Mouse (Mus musculus) c-Kit-positive CD71-negative TER-119-negative erythroid progenitor cells, embryonic 14.5 days (primary cell): ENCODE data around the gene Rnf2.
"Not testable (repeated sequence)": the region's sequence is repeated elsewhere in the genome, so short reads cannot be mapped to it uniquely, and the experiment has no call there.

Source experiments
- DNase-seq: peaks from one replicate; pipeline ENCODE4 v3.0.0-alpha.2; 2013; ENCODE audit warnings: low read depth

Gene Rnf2

DNA sequence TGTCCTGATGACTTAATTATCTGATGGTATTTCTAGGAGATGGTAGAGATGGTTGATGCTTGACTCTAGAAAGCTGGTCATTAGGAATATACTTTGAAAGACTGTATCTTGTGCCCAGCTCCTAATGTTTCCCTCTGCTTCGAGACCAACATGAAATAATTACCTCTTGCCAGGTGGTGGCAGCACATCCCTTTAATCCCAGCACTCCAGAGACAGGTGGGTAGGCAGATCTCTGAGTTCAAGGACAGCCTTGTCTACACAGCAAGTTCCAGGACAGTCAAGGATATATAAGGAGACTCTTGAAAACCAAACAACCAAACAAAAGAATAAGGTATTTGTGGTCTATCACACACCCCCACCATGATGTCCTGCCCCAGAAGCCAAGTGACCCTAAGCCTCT lies 17.2 kb downstream of the Rnf2 start:
- no peak for DNase-seq

DNA sequence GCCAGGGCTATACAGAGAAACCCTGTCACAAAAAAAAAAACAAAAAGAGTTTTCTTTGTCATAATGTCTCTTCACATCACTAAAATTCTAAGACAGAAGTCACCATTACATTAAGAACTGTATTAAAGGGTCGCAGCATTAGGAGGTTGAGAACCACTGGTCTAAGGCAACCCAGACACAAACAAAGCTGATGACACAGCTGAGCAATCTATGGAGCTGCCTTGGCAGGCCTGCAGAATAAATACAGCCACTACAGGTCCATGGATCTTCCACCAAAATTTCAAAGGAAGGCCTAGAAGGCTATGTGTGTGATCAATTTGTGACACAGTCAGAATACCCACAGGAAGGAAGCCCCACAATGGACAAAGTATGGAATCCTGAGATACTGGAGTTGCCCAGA lies 18.3 kb downstream of the Rnf2 start:
- no peak for DNase-seq

- not testable (repeated sequence) for DNase-seq
Measured at GRCm38 (mm10) chr1:151472386-151472785, 28.4 kb downstream of the Rnf2 start.

- no peak for DNase-seq
Measured at GRCm38 (mm10) chr1:151471429-151471828, 29.3 kb downstream of the Rnf2 start.

GRCm38 (mm10) chr1:151466571-151466970 lies 34.2 kb downstream of the Rnf2 start:
- DNase-seq, result no peak

GRCm38 (mm10) chr1:151464914-151465313 lies 35.8 kb downstream of the Rnf2 start:
- no peak for DNase-seq

DNA sequence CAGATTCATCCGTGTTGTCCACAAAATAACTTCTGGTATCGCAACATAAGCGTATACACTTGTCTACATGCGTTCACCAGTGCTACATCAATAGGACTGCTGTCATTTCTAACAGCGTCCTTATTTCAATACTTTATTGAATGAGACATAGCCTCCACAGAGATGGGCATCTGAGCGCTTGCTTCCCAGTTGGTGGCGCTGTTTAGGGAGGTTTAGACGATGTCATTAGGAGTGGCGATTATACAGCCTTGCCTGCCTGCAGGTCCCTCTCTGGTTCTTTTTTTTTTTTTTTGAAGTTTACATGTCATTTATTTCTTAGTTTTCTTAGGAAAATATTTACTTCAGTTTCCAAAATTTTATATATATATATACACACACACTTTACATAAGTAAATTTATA lies 39.5 kb downstream of the Rnf2 start:
- DNase-seq, result no peak

GRCm38 (mm10) chr1:151457087-151457486 lies 43.7 kb downstream of the Rnf2 start:
- peak; percentile 17 for DNase-seq

DNA sequence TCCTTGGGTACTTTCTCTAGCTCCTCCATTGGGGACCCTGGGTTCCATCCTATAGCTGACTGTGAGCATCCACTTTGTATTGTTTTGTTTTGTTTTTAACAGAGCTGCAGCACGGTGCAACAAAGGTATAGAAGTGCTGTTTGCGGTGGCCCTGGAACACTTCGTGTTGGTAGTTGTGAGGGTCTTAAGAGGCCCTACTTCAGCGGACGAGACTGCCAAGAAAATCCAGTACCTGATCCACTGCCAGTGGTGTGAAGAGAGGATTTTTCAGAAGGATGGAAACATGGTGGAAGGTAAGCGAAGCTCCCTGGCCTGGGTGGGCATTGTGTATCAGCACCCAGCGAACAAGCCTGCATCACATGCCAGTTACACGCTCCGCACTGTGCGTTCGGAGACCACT lies 48.8 kb downstream of the Rnf2 start:
- no peak for DNase-seq

DNA sequence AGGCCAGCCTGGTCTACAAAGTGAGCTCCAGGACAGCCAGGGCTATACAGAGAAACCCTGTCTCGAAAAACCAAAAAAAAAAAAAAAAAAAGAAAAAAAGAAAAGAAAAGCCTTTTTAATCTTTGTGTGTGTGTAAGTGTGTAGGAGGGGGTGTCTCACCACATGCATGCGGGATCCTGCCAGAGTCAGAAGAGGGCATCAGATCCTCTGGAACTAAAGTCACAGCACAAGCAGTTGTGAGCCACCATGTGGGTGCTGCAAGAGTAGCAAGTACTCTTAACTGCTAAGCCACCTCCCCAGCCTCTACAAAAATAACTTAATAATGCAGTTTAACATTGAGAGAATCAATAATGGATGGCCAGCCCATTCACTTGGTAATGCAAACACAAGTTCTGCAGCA lies 49.9 kb downstream of the Rnf2 start:
- DNase-seq, result no peak

GRCm38 (mm10) chr1:151449866-151450265 lies 50.9 kb downstream of the Rnf2 start:
- no peak for DNase-seq

GRCm38 (mm10) chr1:151435431-151435830 lies 65.3 kb downstream of the Rnf2 start:
- no peak for DNase-seq

DNA sequence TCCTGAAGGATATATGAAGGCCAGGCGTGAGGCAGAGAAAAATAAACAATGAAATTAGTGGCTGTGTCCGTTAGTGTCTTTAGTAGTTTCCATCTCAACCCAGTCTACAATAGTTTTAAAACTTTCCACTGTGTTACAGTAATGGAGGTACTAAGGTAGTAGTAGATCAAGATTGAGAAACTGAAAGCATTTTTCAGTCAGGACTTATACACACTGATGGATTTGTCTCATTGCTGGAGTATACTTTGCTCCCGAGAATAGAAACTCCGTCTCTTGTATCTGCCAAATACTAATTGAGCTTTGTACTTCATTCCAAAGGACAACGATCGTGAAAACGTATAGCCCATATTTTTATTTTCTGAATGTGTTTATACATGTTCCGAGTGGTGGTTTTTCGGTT lies 71.4 kb downstream of the Rnf2 start:
- peak; percentile 5 for DNase-seq

DNA sequence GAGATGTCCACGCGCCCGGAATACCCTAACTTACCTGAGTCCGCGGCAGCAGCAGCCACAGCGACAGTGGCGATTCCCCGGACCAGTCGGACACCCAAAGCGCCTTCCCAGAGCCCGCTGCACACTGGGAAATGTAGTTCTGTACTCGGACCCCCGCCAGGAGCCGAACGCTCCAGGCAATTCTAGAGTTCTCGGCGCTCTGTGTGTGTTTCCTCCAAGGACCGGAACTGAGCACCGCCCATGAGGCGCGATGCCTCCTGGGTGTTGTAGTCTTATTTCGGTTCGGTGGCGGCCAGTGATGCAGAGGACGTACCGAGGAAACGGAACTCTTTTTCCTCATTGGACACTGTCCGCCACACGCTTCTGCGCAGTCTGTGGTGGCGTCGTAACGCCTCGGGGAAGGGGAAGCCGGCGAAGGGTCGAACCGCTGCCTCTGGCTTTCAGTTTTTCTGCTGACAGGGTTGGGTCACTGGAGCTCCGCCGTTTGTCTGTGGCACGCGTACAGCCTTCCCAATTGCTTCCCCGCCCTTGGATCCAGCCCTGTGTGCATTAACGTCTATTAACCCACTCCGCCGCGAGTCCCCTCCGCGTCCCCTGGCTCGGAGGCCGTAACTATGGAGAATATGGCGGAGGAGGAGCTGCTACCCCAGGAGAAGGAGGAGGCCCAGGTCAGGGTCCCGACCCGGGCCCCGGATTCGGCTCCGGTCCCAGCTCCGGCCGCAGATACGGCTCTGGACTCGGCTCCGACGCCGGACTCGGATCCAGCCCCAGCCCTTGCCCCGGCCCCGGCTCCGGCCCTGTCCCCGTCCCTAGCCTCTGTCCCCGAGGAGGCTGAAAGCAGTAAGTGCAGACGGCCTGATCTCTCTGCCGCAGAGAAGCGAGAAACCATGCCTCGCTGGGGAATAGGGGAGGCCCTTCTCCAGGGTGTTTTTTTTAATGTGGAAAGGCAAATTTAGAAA lies 72.2 kb downstream of the Rnf2 start, which contains the start of the genes Swt1 and Trmt1l:
Swt1 (minus strand) TSS at position 193 of the 959 bp plus-strand sequence.
Trmt1l (plus strand) TSS at position 280 of the 959 bp plus-strand sequence.
- DNase-seq, result peak; percentile 97

DNA sequence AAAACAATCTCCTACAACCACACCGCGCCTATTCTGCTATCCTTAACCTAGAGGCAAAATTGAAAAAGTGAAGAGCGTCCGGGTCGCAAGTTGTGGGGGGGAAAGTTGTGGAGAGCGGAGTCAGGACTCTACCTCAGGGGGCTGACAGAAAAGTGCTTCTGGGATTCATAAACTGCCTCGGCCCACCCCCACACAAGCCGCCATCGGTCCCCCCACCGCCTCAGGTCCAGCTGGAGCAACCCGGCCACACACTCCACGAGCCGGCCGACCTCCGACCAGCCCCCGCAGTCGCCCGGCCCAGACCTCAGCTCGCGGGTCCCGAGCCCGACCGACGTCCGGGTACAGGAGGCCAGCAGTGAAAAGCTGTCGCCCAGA lies 72.9 kb downstream of the Rnf2 start:
- peak; percentile 3 for DNase-seq

GRCm38 (mm10) chr1:151426947-151427600 lies 73.7 kb downstream of the Rnf2 start:
- DNase-seq, result peak; percentile 3

DNA sequence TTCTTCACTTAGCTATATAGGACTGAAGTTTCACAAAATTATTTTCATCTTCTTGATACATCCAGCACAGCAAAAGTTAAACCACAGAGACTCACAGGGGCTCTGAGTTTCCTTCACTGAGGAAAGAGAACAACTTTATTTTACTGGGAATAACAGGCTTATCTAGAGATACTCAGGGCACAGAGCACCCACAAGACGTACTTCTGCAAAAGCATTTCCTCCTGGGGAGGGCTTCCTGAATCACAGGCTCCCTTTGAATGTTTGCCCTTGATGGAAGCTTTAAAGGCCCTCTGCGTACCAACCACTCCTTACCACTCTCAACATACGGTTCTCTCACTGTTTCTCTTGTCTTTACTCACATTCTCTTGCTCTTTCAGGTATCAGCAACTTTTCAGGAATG lies 78.6 kb downstream of the Rnf2 start:
- no peak for DNase-seq

- no peak for DNase-seq
Measured at GRCm38 (mm10) chr1:151409827-151410226, 90.9 kb downstream of the Rnf2 start.
